ENCODE assay signal across 40 mouse cellular contexts in the genomic region with DNA sequence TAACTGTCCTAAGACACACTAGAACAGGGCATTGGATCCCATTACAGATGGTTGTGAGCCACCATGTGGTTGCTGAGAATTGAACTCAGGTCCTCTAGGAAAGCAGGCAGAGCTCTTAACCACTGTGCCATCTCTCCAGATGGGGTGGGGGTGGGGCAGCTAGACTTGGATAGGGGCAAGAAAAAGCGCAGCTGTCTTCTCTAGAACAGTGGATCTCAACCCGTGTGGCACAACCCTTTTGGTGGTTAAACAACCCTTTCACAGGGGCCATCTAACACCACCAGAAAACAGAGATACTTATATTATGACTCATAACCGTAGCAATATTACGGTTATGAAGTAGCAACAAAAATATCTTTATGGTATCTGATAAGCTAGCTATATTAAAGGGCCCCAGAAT. TPM values are rescaled to one million over a fixed set of nuclear protein-coding genes. Genes with fewer than 3 reads are reported as not detected.
"Had no signal": no experiment of that assay in that cellular context is flagged by ENCODE, and none has a peak within 500 bp of the region (broad histone marks: within the 10 kb centered on the region; RNA-seq: fewer than 3 reads in every experiment).

No protein-coding gene starts in this region.

- H3K27me3 ChIP-seq: heart, embryonic 13.5 days; heart, embryonic 15.5 days; hindbrain, embryonic 12.5 days; limb, embryonic 13.5 days; limb, embryonic 15.5 days; liver, embryonic 12.5 days had no signal

- H3K36me3 ChIP-seq: heart, embryonic 13.5 days; heart, embryonic 15.5 days; hindbrain, embryonic 10.5 days; hindbrain, embryonic 12.5 days; limb, embryonic 13.5 days; limb, embryonic 15.5 days; liver, embryonic 12.5 days had no signal

- H3K9me3 ChIP-seq: heart, embryonic 15.5 days; limb, embryonic 15.5 days; liver, embryonic 12.5 days had no signal

- H3K4me2 ChIP-seq: heart, embryonic 11.5 days; heart, embryonic 13.5 days; heart, embryonic 15.5 days; hindbrain, embryonic 12.5 days; hindbrain, embryonic 14.5 days; limb, embryonic 13.5 days; limb, embryonic 15.5 days; liver, embryonic 12.5 days had no signal

- H3K9ac ChIP-seq: heart, embryonic 13.5 days; heart, embryonic 15.5 days; hindbrain, embryonic 12.5 days; hindbrain, embryonic 14.5 days; limb, embryonic 13.5 days; limb, embryonic 15.5 days; liver, embryonic 12.5 days; liver, embryonic 14.5 days had no signal

- DNase-seq: gastrocnemius, adult 2 months; gastrocnemius, postnatal 10 days; gastrocnemius, postnatal 25 days; heart, adult 2 months; heart, postnatal 14 days; heart, postnatal 36 days; kidney, adult 18-20 months; kidney, adult 8-10 months; kidney, postnatal 10 days; kidney, postnatal 25 days; kidney, postnatal 4 days; left cerebral cortex, postnatal 4 days had no signal

- H3K27ac ChIP-seq: gastrocnemius, adult 2 months; heart, adult 2 months; heart, embryonic 13.5 days; heart, embryonic 15.5 days; hindbrain, embryonic 10.5 days; hindbrain, embryonic 12.5 days; hindbrain, embryonic 14.5 days; layer of hippocampus, adult 2 months; limb, embryonic 13.5 days; limb, embryonic 15.5 days; liver, embryonic 12.5 days; liver, embryonic 14.5 days had no signal

- H3K4me3 ChIP-seq: gastrocnemius, adult 2 months; heart, adult 2 months; heart, embryonic 13.5 days; heart, embryonic 15.5 days; hindbrain, embryonic 10.5 days; hindbrain, embryonic 12.5 days; layer of hippocampus, adult 2 months; limb, embryonic 13.5 days; limb, embryonic 15.5 days; liver, embryonic 12.5 days had no signal

- ATAC-seq: hindbrain, embryonic 16.5 days; intestine, postnatal 0 days; liver, embryonic 12.5 days had no signal

- H3K4me1 ChIP-seq: heart, embryonic 13.5 days; heart, embryonic 15.5 days; hindbrain, embryonic 12.5 days; limb, embryonic 13.5 days; limb, embryonic 15.5 days had no signal

RNA-seq across cellular contexts. Expression of gene Ccl24, which starts 14.9 kb away (rescaled TPM):
- total RNA-seq: layer of hippocampus, adult 2 months; layer of hippocampus, postnatal 10 days; left cerebral cortex, adult 8-10 months had no signal

RNA-seq across cellular contexts. Expression of gene Ccl26, which starts 24.4 kb away (rescaled TPM):
- total RNA-seq: gastrocnemius, adult 2 months; gastrocnemius, postnatal 10 days; gastrocnemius, postnatal 25 days; gastrocnemius, postnatal 4 days; granulocyte monocyte progenitor cell, adult 5-6 weeks; heart, adult 2 months; heart, postnatal 14 days; heart, postnatal 36 days; layer of hippocampus, adult 2 months; layer of hippocampus, postnatal 10 days; layer of hippocampus, postnatal 25 days; left cerebral cortex, adult 18-20 months; left cerebral cortex, adult 8-10 months; left cerebral cortex, postnatal 10 days; left cerebral cortex, postnatal 25 days; left cerebral cortex, postnatal 4 days; liver, adult 2 months had no signal
- polyA plus RNA-seq: frontal cortex, adult 2 months; heart, adult 2 months; heart, embryonic 11.5 days; heart, embryonic 13.5 days; heart, embryonic 15.5 days; heart, postnatal 0 days; hindbrain, embryonic 10.5 days; hindbrain, embryonic 12.5 days; hindbrain, embryonic 14.5 days; hindbrain, embryonic 16.5 days; intestine, embryonic 14.5 days; intestine, postnatal 0 days; kidney, embryonic 14.5 days; kidney, embryonic 16.5 days; limb, embryonic 11.5 days; limb, embryonic 13.5 days; limb, embryonic 15.5 days; liver, adult 2 months; liver, embryonic 12.5 days; liver, embryonic 14.5 days had no signal
